Mouse (Mus musculus) cortical plate, adult 2 months (tissue): Measurements from ENCODE around the gene Ly75. TPM values are rescaled to one million over a fixed set of nuclear protein-coding genes. Genes with fewer than 3 reads are reported as not detected.

ENCODE experiments used
- H3K27ac ChIP-seq: fragments of 200-500 bp; 2 replicates; pipeline ENCODE4 v1.5.1; 2012; ENCODE audit warnings: low read length, control low read depth, inconsistent platforms; ENCODE audit not compliant: insufficient read depth
- H3K4me1 ChIP-seq: fragments of 200-500 bp; 2 replicates; pipeline ENCODE4 v1.6.1; 2011; ENCODE audit warnings: low read length; ENCODE audit not compliant: control insufficient read depth, insufficient read depth
- H3K4me3 ChIP-seq: fragments of 200-500 bp; 2 replicates; pipeline ENCODE4 v1.5.1; 2011; ENCODE audit warnings: mild to moderate bottlenecking, low read length, control low read depth; ENCODE audit not compliant: insufficient read depth
- CTCF ChIP-seq: fragments of 200-500 bp; IDR thresholded peaks from 2 replicates; pipeline ENCODE4 v1.5.1; 2011; ENCODE audit warnings: mild to moderate bottlenecking, control low read depth, low read length; ENCODE audit not compliant: insufficient read depth; ENCODE audit errors: extremely low read depth
- POLR2A ChIP-seq: fragments of 200-500 bp; IDR thresholded peaks from 2 replicates; pipeline ENCODE4 v1.6.1; 2011; ENCODE audit warnings: mild to moderate bottlenecking, low read length, control low read depth; ENCODE audit not compliant: insufficient read depth; ENCODE audit errors: extremely low read depth
- polyA plus RNA-seq: library from polyadenylated mRNA; depleted of rRNA; stranded (reverse); fragments of >200 nt; gene quantifications from 2 replicates; pipeline ENCODE4 v1.2.3, GENCODE M21; 2012

The Ly75 gene
- polyA plus RNA-seq, 1 experiment, result 0.79 TPM

- H3K4me1 ChIP-seq, result no peaks in the 10 kb centered on the region
- H3K27ac ChIP-seq, result no peak overlapping the region
- no peak for TF ChIP-seq POLR2A
- TF ChIP-seq CTCF, result no peak
- no peak overlapping the region for H3K4me3 ChIP-seq
Observed at GRCm38 (mm10) chr2:60377260-60377659, 5.8 kb downstream of the Ly75 start.

GRCm38 (mm10) chr2:60375608-60376107 lies 7.4 kb downstream of the Ly75 start:
- Histone ChIP-seq H3K27ac (no peak overlapping the region), H3K4me3 (no peak overlapping the region), H3K4me1 (no peaks in the 10 kb centered on the region)
- TF ChIP-seq CTCF (no peak), POLR2A (no peak)

GRCm38 (mm10) chr2:60375126-60375525 lies 8.0 kb downstream of the Ly75 start:
- no peak overlapping the region for H3K27ac ChIP-seq
- no peaks in the 10 kb centered on the region for H3K4me1 ChIP-seq
- no peak overlapping the region for H3K4me3 ChIP-seq
- TF ChIP-seq POLR2A (no peak), CTCF (no peak)

GRCm38 (mm10) chr2:60370188-60370587 lies 12.9 kb downstream of the Ly75 start:
- Histone ChIP-seq H3K4me3 (no peak overlapping the region), H3K4me1 (no peaks in the 10 kb centered on the region), H3K27ac (no peak overlapping the region)
- TF ChIP-seq POLR2A, result no peak
- no peak for TF ChIP-seq CTCF

- no peak for TF ChIP-seq POLR2A
- TF ChIP-seq CTCF, result no peak
Observed at GRCm38 (mm10) chr2:60369454-60369853, 13.6 kb downstream of the Ly75 start.

GRCm38 (mm10) chr2:60367871-60368270 lies 15.2 kb downstream of the Ly75 start:
- Histone ChIP-seq H3K4me1 (no peaks in the 10 kb centered on the region), H3K4me3 (no peak overlapping the region), H3K27ac (no peak overlapping the region)
- TF ChIP-seq POLR2A (no peak), CTCF (no peak)

More at GRCm38 (mm10) chr2:60369454-60369853, 13.6 kb downstream of the Ly75 start:
- no peak overlapping the region for H3K4me3 ChIP-seq
- H3K4me1 ChIP-seq, result no peaks in the 10 kb centered on the region
- no peak overlapping the region for H3K27ac ChIP-seq

- Histone ChIP-seq H3K27ac (no peak overlapping the region), H3K4me1 (no peaks in the 10 kb centered on the region), H3K4me3 (no peak overlapping the region)
- TF ChIP-seq CTCF (no peak), POLR2A (no peak)
Observed at GRCm38 (mm10) chr2:60367204-60367603, 15.9 kb downstream of the Ly75 start.

- no peak for TF ChIP-seq CTCF
- no peak for TF ChIP-seq POLR2A
- Histone ChIP-seq H3K27ac (no peak overlapping the region), H3K4me1 (no peaks in the 10 kb centered on the region), H3K4me3 (no peak overlapping the region)
Observed at GRCm38 (mm10) chr2:60365820-60366610, 17.1 kb downstream of the Ly75 start.

GRCm38 (mm10) chr2:60365138-60365775 lies 17.8 kb downstream of the Ly75 start:
- Histone ChIP-seq H3K27ac (no peak overlapping the region), H3K4me1 (no peaks in the 10 kb centered on the region), H3K4me3 (no peak overlapping the region)
- TF ChIP-seq CTCF, result no peak
- no peak for TF ChIP-seq POLR2A

- Histone ChIP-seq H3K4me1 (no peaks in the 10 kb centered on the region), H3K4me3 (no peak overlapping the region), H3K27ac (no peak overlapping the region)
- TF ChIP-seq CTCF, result no peak
- no peak for TF ChIP-seq POLR2A
Observed at GRCm38 (mm10) chr2:60362146-60362545, 21.0 kb downstream of the Ly75 start.
